Mouse (Mus musculus) liver, embryonic 14.5 days (tissue): Measurements from ENCODE around the gene Lrrc8d.

Source experiments
- CTCF ChIP-seq: IDR thresholded peaks from 2 replicates; pipeline ENCODE4 v1.5.1; 2016; ENCODE audit warnings: antibody characterized with exemption, low read depth, control low read depth
- EP300 ChIP-seq: IDR thresholded peaks from 2 replicates; pipeline ENCODE4 v1.6.1; 2016; ENCODE audit warnings: antibody characterized with exemption, low read depth

GRCm38 (mm10) chr5:105740437-105740836 lies 40.7 kb downstream of the Lrrc8d start:
- TF ChIP-seq CTCF (no peak), EP300 (no peak)
